Mouse (Mus musculus): Measurements from ENCODE around the gene Gprc5b.

DNA sequence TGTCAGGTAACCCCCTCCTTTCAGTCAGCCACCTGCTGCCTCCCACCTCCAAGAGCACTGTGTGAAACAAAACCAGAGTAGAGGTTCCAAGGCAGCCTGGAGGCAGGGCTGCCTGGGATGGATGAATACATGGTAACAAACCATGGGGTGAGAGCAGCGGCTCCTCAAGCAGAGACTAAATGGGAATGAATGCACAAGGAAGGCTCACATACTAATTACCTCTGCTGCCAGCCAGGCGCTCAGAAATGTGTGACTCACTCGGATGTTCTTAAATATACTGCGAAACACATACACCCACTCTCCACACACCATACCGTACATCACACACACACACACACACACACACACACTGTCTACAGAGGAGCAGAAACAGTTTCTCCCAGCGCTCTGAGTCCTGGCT, 4.7 kb downstream of the Gprc5b start:
- TF ChIP-seq CTCF (conservative IDR thresholded peaks at IDR 0.05; ENCODE audit: insufficient read depth, insufficient read length, low read depth, low read length) (no peak), POLR2A (IDR thresholded peaks at IDR 0.05; ENCODE audit: low read depth, low read length) (no peak)
